Mouse (Mus musculus): ENCODE results near the gene Uvssa. TPM values are rescaled to one million over a fixed set of nuclear protein-coding genes. Genes with fewer than 3 reads are reported as not detected.

The Uvssa gene
- polyA plus RNA-seq, 1 experiment from 2014 or later = 4.0 TPM

Other genes with a start within 250 kb of the Uvssa start
- gene Spon2, start 160.1 kb upstream of the Uvssa start, polyA plus RNA-seq (2014; fragmentation: Nextera tagmentation; extraction: Ambion mirVana) = 43.9 and 51.6 TPM in 2 replicates
- 232 and 274 TPM in 2 replicates for gene Ctbp1, start 103.6 kb upstream of the Uvssa start, polyA plus RNA-seq (2014; fragmentation: Nextera tagmentation; extraction: Ambion mirVana)
- gene Maea, start 43.0 kb upstream of the Uvssa start, polyA plus RNA-seq (2014; fragmentation: Nextera tagmentation; extraction: Ambion mirVana) = 124 and 132 TPM in 2 replicates
- not detected in 2 replicates for gene Nkx1-1, start 55.4 kb downstream of the Uvssa start, polyA plus RNA-seq (2014; fragmentation: Nextera tagmentation; extraction: Ambion mirVana)